13 mouse cellular contexts compared by ENCODE assay signal in genomic region chr14:52100170-52100960, GRCm38 (mm10). TPM values are rescaled to one million over a fixed set of nuclear protein-coding genes. Genes with fewer than 3 reads are reported as not detected.
A peak's percentile ranks its signal among the peaks of the same experiment; 100 is the strongest.
DNase-seq lines count a peak whose midpoint lies in the region; ATAC-seq and TF ChIP-seq lines count a peak whose summit lies in the region.
"Had no signal": no experiment of that assay in that cellular context is flagged by ENCODE, and none has a peak within 500 bp of the region (broad histone marks: within the 10 kb centered on the region; RNA-seq: fewer than 3 reads in every experiment).

No protein-coding gene starts in this region.

- H3K4me3 ChIP-seq in heart, embryonic 16.5 days (ENCODE audit: low read length): peak overlapping the region; percentile 16; the same call in 1 of the 2 replicates
- H3K4me3 ChIP-seq in G1E (ENCODE audit: low read depth, low read length): peak overlapping the region; percentile 56; the same call in 1 of the 2 replicates
- H3K4me3 ChIP-seq in hindbrain, embryonic 12.5 days: no peak overlapping the region
- peak overlapping the region; percentile 95; the same call in 1 of the 2 replicates for H3K4me3 ChIP-seq in midbrain, embryonic 10.5 days

- no peak for TF ChIP-seq CTCF in G1E (IDR thresholded peaks at IDR 0.05; ENCODE audit: low read depth, low read length)

- H3K27me3 ChIP-seq in heart, embryonic 16.5 days (ENCODE audit: control insufficient read depth, insufficient read depth, low read length): no peaks in the 10 kb centered on the region
- H3K27me3 ChIP-seq in G1E (ENCODE audit: insufficient read depth, low read length): no peaks in the 10 kb centered on the region
- no peaks in the 10 kb centered on the region for H3K27me3 ChIP-seq in hindbrain, embryonic 12.5 days
- H3K27me3 ChIP-seq in midbrain, embryonic 10.5 days (ENCODE audit: low read depth, poor library complexity, severe bottlenecking): no peaks in the 10 kb centered on the region
- H3K27me3 ChIP-seq: Patski had no signal

- no peak for ATAC-seq in heart, embryonic 16.5 days (replicated peaks; ENCODE audit: extremely low read depth, insufficient read depth, low FRiP score)
- no peak for ATAC-seq in G1E (ENCODE audit: extremely low read depth, insufficient number of reproducible peaks, low FRiP score, poor library complexity, severe bottlenecking)
- no peak for ATAC-seq in hindbrain, embryonic 12.5 days (ENCODE audit: low FRiP score)
- ATAC-seq: Patski had no signal

- no peak overlapping the region; the same call in 1 of the 2 replicates for H3K9ac ChIP-seq in heart, embryonic 16.5 days (ENCODE audit: low read length)
- no peak overlapping the region for H3K9ac ChIP-seq in hindbrain, embryonic 12.5 days

- H3K9me3 ChIP-seq in heart, embryonic 16.5 days (replicated peaks; ENCODE audit: control insufficient read depth, low read length): no peaks in the 10 kb centered on the region
- H3K9me3 ChIP-seq in G1E (replicated peaks): no peaks in the 10 kb centered on the region
- no peaks in the 10 kb centered on the region for H3K9me3 ChIP-seq in hindbrain, embryonic 12.5 days (replicated peaks)
- no peaks in the 10 kb centered on the region for H3K9me3 ChIP-seq in midbrain, embryonic 10.5 days (replicated peaks)

- H3K27ac ChIP-seq in heart, embryonic 16.5 days (ENCODE audit: low read length): no peak overlapping the region
- H3K27ac ChIP-seq in hindbrain, embryonic 12.5 days: no peak overlapping the region
- no peak overlapping the region for H3K27ac ChIP-seq in midbrain, embryonic 10.5 days (replicated peaks)

- intact Hi-C loops in heart, postnatal 14 days (cut with DNase I): loop anchor here (5.0 kb wide), 1 partner anchor 78 kb away; the partner anchor contains the start of gene Zfp219

- no peak for DNase-seq in heart, postnatal 14 days
- DNase-seq in G1E (ENCODE audit: low spot score): no peak
- DNase-seq in midbrain, embryonic 10.5 days (ENCODE audit: low spot score): no peak
- DNase-seq in left cerebral cortex, adult 18-20 months (ENCODE audit: low spot score in 2 of 2): no peak
- DNase-seq in cerebellum, postnatal 4 days (ENCODE audit: low spot score in 2 of 2): no peak
- DNase-seq in layer of hippocampus, adult 18-20 months (ENCODE audit: low spot score in 2 of 2): no peak
- DNase-seq: cerebellum, adult 11-12 months; gastrocnemius, postnatal 14 days had no signal

- 53% methylated on average over 5 of the region's 5 CpGs for WGBS in heart, embryonic 16.5 days
- 84% methylated on average over 5 of the region's 5 CpGs for WGBS in hindbrain, embryonic 12.5 days
- 88% methylated on average over 5 of the region's 5 CpGs for WGBS in midbrain, embryonic 10.5 days

- peak overlapping the region; percentile 46 for H3K4me2 ChIP-seq in heart, embryonic 16.5 days (ENCODE audit: low read depth, low read length)
- H3K4me2 ChIP-seq in hindbrain, embryonic 12.5 days (replicated peaks): peak overlapping the region; percentile 77; the same call in 1 of the 2 replicates

- H3K36me3 ChIP-seq in heart, embryonic 16.5 days (ENCODE audit: control insufficient read depth, insufficient read depth): 0 out of 2 replicates have a peak, but pooled peaks cover 2% of the 10 kb centered on the region
- peaks cover 40% of the 10 kb centered on the region for H3K36me3 ChIP-seq in G1E (replicated peaks)
- H3K36me3 ChIP-seq in hindbrain, embryonic 12.5 days: peaks cover 22% of the 10 kb centered on the region
- H3K36me3 ChIP-seq in midbrain, embryonic 10.5 days: peaks cover 59% of the 10 kb centered on the region

- peaks cover 17% of the 10 kb centered on the region for H3K4me1 ChIP-seq in heart, embryonic 16.5 days (ENCODE audit: control insufficient read depth, insufficient read depth, low read length)
- H3K4me1 ChIP-seq in G1E (ENCODE audit: insufficient read depth, low read depth, low read length): peaks cover 33% of the 10 kb centered on the region
- H3K4me1 ChIP-seq in hindbrain, embryonic 12.5 days: peaks cover 26% of the 10 kb centered on the region
- peaks cover 44% of the 10 kb centered on the region for H3K4me1 ChIP-seq in midbrain, embryonic 10.5 days

RNA-seq across cellular contexts. Expression of gene Hnrnpc, which starts 3.5 kb away (rescaled TPM):
- polyA plus RNA-seq in heart, embryonic 16.5 days (2015; fragmentation: Nextera tagmentation; extraction: Ambion mirVana): 337 and 412 TPM in 2 replicates
- 100 to 1,000 TPM; 118 to 137 TPM for total RNA-seq in heart, postnatal 14 days (2021)
- total RNA-seq in G1E (2014; fragmentation: Nextera tagmentation) (459 and 507 TPM in 2 replicates), G1E (2017) (383 and 544 TPM in 2 replicates)
- polyA plus RNA-seq in G1E (2012): 28.6 and 38.0 TPM in 2 replicates
- polyA plus RNA-seq in hindbrain, embryonic 12.5 days (2016; fragmentation: Nextera tagmentation; extraction: Ambion mirVana): 726 and 727 TPM in 2 replicates
- polyA plus RNA-seq in midbrain, embryonic 10.5 days (2016; fragmentation: Nextera tagmentation; extraction: Ambion mirVana): 876 and 930 TPM in 2 replicates
- total RNA-seq in left cerebral cortex, adult 18-20 months (2021): 100 to 1,000 TPM; 238 to 239 TPM
- 100 to 1,000 TPM; 255 to 280 TPM for total RNA-seq in layer of hippocampus, adult 18-20 months (2021)

RNA-seq across cellular contexts. Expression of gene Rpgrip1, which starts 10.1 kb away (rescaled TPM):
- polyA plus RNA-seq in heart, embryonic 16.5 days (2015; fragmentation: Nextera tagmentation; extraction: Ambion mirVana): 24.7 and 29.5 TPM in 2 replicates
- total RNA-seq in heart, postnatal 14 days (2021): under 1 TPM; 0.17 to 0.53 TPM
- 0.30 TPM in 1 of 2 replicates, not detected in the other for total RNA-seq in G1E (2014; fragmentation: Nextera tagmentation)
- total RNA-seq in G1E (2017): 1.8 and 3.1 TPM in 2 replicates
- polyA plus RNA-seq in G1E (2012): 0.17 and 0.28 TPM in 2 replicates
- 53.6 and 58.4 TPM in 2 replicates for polyA plus RNA-seq in hindbrain, embryonic 12.5 days (2016; fragmentation: Nextera tagmentation; extraction: Ambion mirVana)
- 106 TPM in 2 replicates for polyA plus RNA-seq in midbrain, embryonic 10.5 days (2016; fragmentation: Nextera tagmentation; extraction: Ambion mirVana)
- 1 to 10 TPM; 1.7 to 1.8 TPM for total RNA-seq in left cerebral cortex, adult 18-20 months (2021)
- 1 to 10 TPM; 1.2 to 1.9 TPM for total RNA-seq in layer of hippocampus, adult 18-20 months (2021)

RNA-seq across cellular contexts. Expression of gene Olfr221, which starts 58.1 kb away (rescaled TPM):
- polyA plus RNA-seq in heart, embryonic 16.5 days (2015; fragmentation: Nextera tagmentation; extraction: Ambion mirVana): not detected in 2 replicates
- not detected for total RNA-seq in heart, postnatal 14 days (2021)
- total RNA-seq in G1E (2014; fragmentation: Nextera tagmentation) (not detected in 2 replicates), G1E (2017) (0.16 and 0.23 TPM in 2 replicates)
- not detected in 2 replicates for polyA plus RNA-seq in G1E (2012)
- not detected in 2 replicates for polyA plus RNA-seq in hindbrain, embryonic 12.5 days (2016; fragmentation: Nextera tagmentation; extraction: Ambion mirVana)
- not detected in 2 replicates for polyA plus RNA-seq in midbrain, embryonic 10.5 days (2016; fragmentation: Nextera tagmentation; extraction: Ambion mirVana)
- not detected for total RNA-seq in left cerebral cortex, adult 18-20 months (2021)
- total RNA-seq in layer of hippocampus, adult 18-20 months (2021): not detected
- total RNA-seq: gastrocnemius, postnatal 14 days had no signal
- polyA plus RNA-seq: lung, embryonic 16.5 days; Patski; urinary bladder, adult 2 months had no signal
